Mouse (Mus musculus) hindbrain, embryonic 15.5 days (tissue): ENCODE data around the gene Srxn1. TPM values are rescaled to one million over a fixed set of nuclear protein-coding genes. Genes with fewer than 3 reads are reported as not detected.

Source experiments
- ATAC-seq: fragments of 200-750 bp; cut with Nextera tagmentation; 2 replicates; pipeline ENCODE4 v1.8.0; 2017; ENCODE audit warnings: low read depth, moderate number of reproducible peaks, moderate TSS enrichment; ENCODE audit not compliant: low FRiP score
- H3K27ac ChIP-seq: fragments of 300-500 bp; sonication (generic); replicated peaks from 2 replicates; pipeline ENCODE4 v1.5.1; 2015; ENCODE audit warnings: mild to moderate bottlenecking, inconsistent platforms
- H3K27me3 ChIP-seq: fragments of 300-500 bp; sonication (generic); 2 replicates; pipeline ENCODE4 v1.6.1; 2015; ENCODE audit warnings: control low read depth, inconsistent platforms
- H3K36me3 ChIP-seq: fragments of 300-500 bp; sonication (generic); 2 replicates; pipeline ENCODE4 v1.6.1; 2015; ENCODE audit warnings: control low read depth, inconsistent platforms
- H3K4me1 ChIP-seq: fragments of 300-500 bp; sonication (generic); replicated peaks from 2 replicates; pipeline ENCODE4 v1.6.1; 2015; ENCODE audit warnings: control low read depth, inconsistent platforms
- H3K4me2 ChIP-seq: fragments of 300-500 bp; sonication (generic); 2 replicates; pipeline ENCODE4 v1.6.1; 2015; ENCODE audit warnings: moderate library complexity, mild to moderate bottlenecking, inconsistent platforms
- H3K4me3 ChIP-seq: fragments of 300-500 bp; sonication (generic); 2 replicates; pipeline ENCODE4 v1.5.1; 2015; ENCODE audit warnings: mild to moderate bottlenecking, inconsistent platforms
- H3K9ac ChIP-seq: fragments of 300-500 bp; sonication (generic); 2 replicates; pipeline ENCODE4 v1.6.1; 2015; ENCODE audit warnings: inconsistent platforms
- H3K9me3 ChIP-seq: fragments of 300-500 bp; sonication (generic); 2 replicates; pipeline ENCODE4 v1.6.1; 2016; ENCODE audit warnings: control low read depth, inconsistent platforms
- WGBS: fragments of 180-500 bp; shearing (Covaris S2); methylation state at CpG from one replicate; pipeline ENCODE4 v1.1.7; 2015; 5-methylcytosine and 5-hydroxymethylcytosine counted together
- polyA plus RNA-seq: library from polyadenylated mRNA; unstranded; fragments of >200 nt; fragmentation: Nextera tagmentation; extraction: Ambion mirVana; gene quantifications from 2 replicates; pipeline ENCODE4 v1.2.1, GENCODE M21; 2015

The Srxn1 gene
- polyA plus RNA-seq, 1 experiment from 2014 or later: 24.7 TPM

GRCm38 (mm10) chr2:152106597-152106996 is 1.3 kb downstream of the Srxn1 start:
- no peak overlapping the region for H3K27ac ChIP-seq
- H3K4me2 ChIP-seq: peak overlapping the region; percentile 82
- 91% methylated on average over 10 of the region's 10 CpGs for WGBS
- H3K9me3 ChIP-seq: no peaks in the 10 kb centered on the region
- no peak overlapping the region for H3K9ac ChIP-seq
- H3K4me3 ChIP-seq: no peak overlapping the region
- peaks cover 25% of the 10 kb centered on the region for H3K4me1 ChIP-seq
- ATAC-seq: no peak
- 0 out of 2 replicates have a peak, but pooled peaks cover 3% of the 10 kb centered on the region for H3K36me3 ChIP-seq
- no peaks in the 10 kb centered on the region for H3K27me3 ChIP-seq

DNA sequence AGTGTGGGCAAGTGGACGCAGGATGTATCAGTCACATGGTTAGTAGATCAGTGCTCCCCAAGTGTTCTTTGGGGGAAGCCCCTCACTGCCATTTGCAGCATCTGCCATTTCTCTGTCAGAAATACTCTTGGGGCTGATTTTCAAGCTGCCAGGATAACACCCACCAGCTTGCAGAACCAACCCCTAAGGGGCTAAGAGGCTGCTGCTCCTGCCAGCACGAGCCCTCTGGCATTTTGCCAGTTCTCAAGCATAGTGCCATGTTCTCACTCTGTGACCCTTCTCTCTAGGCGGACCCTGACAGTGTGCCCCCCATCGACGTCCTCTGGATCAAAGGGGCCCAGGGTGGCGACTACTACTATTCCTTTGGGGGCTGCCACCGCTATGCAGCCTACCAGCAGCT is 3.4 kb downstream of the Srxn1 start:
- WGBS: 53% methylated on average over 7 of the region's 7 CpGs

DNA sequence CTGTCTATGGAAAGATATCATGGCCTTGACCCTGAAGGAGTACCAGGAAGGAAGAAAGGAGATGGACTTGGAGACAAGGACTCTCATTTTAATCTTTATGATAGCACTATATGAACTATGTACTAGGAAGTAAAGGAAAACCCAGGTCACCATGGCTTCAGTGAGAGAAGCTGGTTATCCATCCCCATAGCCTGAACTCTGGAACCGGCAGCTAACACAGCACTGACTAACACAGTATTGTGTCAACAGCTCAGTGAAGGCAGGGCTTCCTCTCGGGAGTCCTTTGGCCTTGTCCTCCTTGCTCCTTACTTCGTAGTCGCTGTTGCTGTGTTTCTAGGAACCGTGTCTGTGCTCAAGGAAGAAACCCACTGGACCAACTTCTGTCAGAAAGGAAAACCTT is 4.1 kb downstream of the Srxn1 start:
- ATAC-seq: no peak
- Histone ChIP-seq H3K4me3 (no peak overlapping the region), H3K9ac (no peak overlapping the region)

More for the DNA sequence above, 3.4 kb downstream of the Srxn1 start:
- Histone ChIP-seq H3K27ac (no peak overlapping the region), H3K4me1 (peaks cover 14% of the 10 kb centered on the region), H3K27me3 (no peaks in the 10 kb centered on the region), H3K4me3 (no peak overlapping the region), H3K9me3 (no peaks in the 10 kb centered on the region), H3K36me3 (0 out of 2 replicates have a peak, but pooled peaks cover 3% of the 10 kb centered on the region), H3K4me2 (no peak overlapping the region), H3K9ac (no peak overlapping the region)
- ATAC-seq: no peak

DNA sequence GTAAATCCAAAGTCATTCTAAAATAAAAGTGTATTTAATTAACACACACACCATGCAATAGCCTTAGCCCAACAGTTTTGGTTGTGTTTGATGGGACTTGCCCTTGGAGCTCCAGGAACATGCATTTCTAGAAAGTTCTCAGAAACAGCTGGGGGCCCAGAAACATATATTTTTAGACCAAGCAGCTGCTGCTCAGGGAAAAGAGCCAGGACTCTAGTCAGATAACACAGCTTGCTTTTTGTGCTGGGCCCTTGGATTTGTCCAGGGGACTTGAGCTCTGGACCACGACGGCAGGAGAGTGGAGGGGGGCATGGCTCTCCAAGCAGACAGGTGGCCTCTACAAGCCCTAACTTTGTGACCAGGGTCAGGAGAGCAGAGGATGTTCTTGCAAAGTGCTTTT is 6.0 kb downstream of the Srxn1 start:
- Histone ChIP-seq H3K4me3 (no peak overlapping the region), H3K4me2 (no peak overlapping the region), H3K9me3 (no peaks in the 10 kb centered on the region), H3K27me3 (no peaks in the 10 kb centered on the region), H3K4me1 (peaks cover 16% of the 10 kb centered on the region), H3K9ac (no peak overlapping the region), H3K36me3 (0 out of 2 replicates have a peak, but pooled peaks cover 3% of the 10 kb centered on the region), H3K27ac (no peak overlapping the region)
- ATAC-seq: no peak
- 61% methylated on average over 2 of the region's 2 CpGs for WGBS

More for the DNA sequence above, 4.1 kb downstream of the Srxn1 start:
- WGBS: 87% methylated on average over 5 of the region's 5 CpGs
- Histone ChIP-seq H3K27ac (no peak overlapping the region), H3K4me1 (peaks cover 18% of the 10 kb centered on the region), H3K27me3 (no peaks in the 10 kb centered on the region), H3K9me3 (no peaks in the 10 kb centered on the region), H3K4me2 (no peak overlapping the region), H3K36me3 (0 out of 2 replicates have a peak, but pooled peaks cover 3% of the 10 kb centered on the region)

- Histone ChIP-seq H3K9me3 (no peaks in the 10 kb centered on the region), H3K4me1 (peaks cover 11% of the 10 kb centered on the region), H3K4me2 (no peak overlapping the region), H3K27ac (no peak overlapping the region), H3K36me3 (0 out of 2 replicates have a peak, but pooled peaks cover 3% of the 10 kb centered on the region), H3K9ac (no peak overlapping the region), H3K4me3 (no peak overlapping the region), H3K27me3 (no peaks in the 10 kb centered on the region)
- 11% methylated on average over 7 of the region's 7 CpGs for WGBS
- peak; percentile 77 for ATAC-seq
Measured at GRCm38 (mm10) chr2:152111920-152112319, 6.6 kb downstream of the Srxn1 start.

GRCm38 (mm10) chr2:152112490-152112889 is 7.2 kb downstream of the Srxn1 start:
- Histone ChIP-seq H3K9me3 (no peaks in the 10 kb centered on the region), H3K4me2 (no peak overlapping the region), H3K36me3 (0 out of 2 replicates have a peak, but pooled peaks cover 3% of the 10 kb centered on the region), H3K27me3 (no peaks in the 10 kb centered on the region), H3K27ac (no peak overlapping the region), H3K4me3 (no peak overlapping the region), H3K4me1 (peaks cover 11% of the 10 kb centered on the region), H3K9ac (no peak overlapping the region)
- 86% methylated on average over 5 of the region's 5 CpGs for WGBS
- no peak for ATAC-seq

DNA sequence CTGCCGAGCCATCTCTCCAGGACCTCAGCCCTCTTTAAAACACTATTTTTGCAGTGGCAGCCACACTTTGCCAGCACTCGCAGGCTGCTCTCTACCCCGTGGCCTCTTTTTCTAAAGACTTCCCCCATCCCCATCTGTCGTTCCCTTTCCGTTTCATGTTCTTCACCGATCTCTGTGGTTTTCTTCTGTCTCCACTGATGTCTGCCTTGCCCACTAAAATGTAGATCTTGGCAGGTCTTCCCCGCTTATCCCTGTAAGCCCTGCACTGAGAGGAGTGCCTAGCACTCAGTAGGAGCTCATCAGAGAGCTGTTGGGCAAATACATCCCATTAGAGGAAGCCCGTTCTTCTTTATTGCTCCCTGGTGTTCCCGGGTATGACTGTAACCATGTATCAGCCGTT is 7.7 kb downstream of the Srxn1 start:
- Histone ChIP-seq H3K36me3 (0 out of 2 replicates have a peak, but pooled peaks cover 3% of the 10 kb centered on the region), H3K4me3 (no peak overlapping the region), H3K9me3 (no peaks in the 10 kb centered on the region), H3K27ac (no peak overlapping the region), H3K9ac (no peak overlapping the region), H3K4me2 (no peak overlapping the region), H3K27me3 (no peaks in the 10 kb centered on the region), H3K4me1 (peaks cover 11% of the 10 kb centered on the region)
- ATAC-seq: no peak
- 50% methylated on average over 10 of the region's 10 CpGs for WGBS

GRCm38 (mm10) chr2:152114057-152114975 is 9.0 kb downstream of the Srxn1 start:
- peak overlapping the region; percentile 63 for H3K4me2 ChIP-seq
- H3K9me3 ChIP-seq: no peaks in the 10 kb centered on the region
- 10% methylated on average over 36 of the region's 36 CpGs for WGBS
- H3K4me1 ChIP-seq: peaks cover 11% of the 10 kb centered on the region
- H3K36me3 ChIP-seq: 0 out of 2 replicates have a peak, but pooled peaks cover 3% of the 10 kb centered on the region
- H3K9ac ChIP-seq: peak overlapping the region; percentile 12
- H3K27ac ChIP-seq: no peak overlapping the region
- peak overlapping the region; percentile 29 for H3K4me3 ChIP-seq
- H3K27me3 ChIP-seq: no peaks in the 10 kb centered on the region
- peak; percentile 33; the same call in 1 of the 2 replicates for ATAC-seq

DNA sequence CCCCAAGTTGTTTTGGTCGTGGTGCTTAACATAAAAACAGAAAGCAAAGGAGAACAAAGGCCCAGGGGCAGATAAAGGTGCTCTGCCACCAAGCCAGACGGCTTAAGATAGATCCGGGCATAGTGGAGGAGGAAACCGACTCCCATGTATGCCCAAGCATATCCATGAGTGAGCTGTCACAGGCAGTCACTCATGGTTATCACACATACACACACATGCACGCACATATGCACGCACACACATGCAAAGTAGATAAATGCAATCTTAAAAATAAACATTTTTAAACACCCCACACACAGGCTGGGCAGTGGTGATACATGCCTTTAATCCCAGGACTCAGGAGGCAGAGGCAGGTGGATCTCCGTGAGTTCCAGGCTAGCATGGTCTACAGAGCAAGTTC is 12.4 kb downstream of the Srxn1 start:
- ATAC-seq: no peak
- 89% methylated on average over 7 of the region's 7 CpGs for WGBS
- Histone ChIP-seq H3K4me3 (no peak overlapping the region), H3K27me3 (no peaks in the 10 kb centered on the region), H3K9ac (no peak overlapping the region), H3K4me2 (no peak overlapping the region), H3K4me1 (peaks cover 11% of the 10 kb centered on the region), H3K36me3 (no peaks in the 10 kb centered on the region), H3K9me3 (no peaks in the 10 kb centered on the region), H3K27ac (no peak overlapping the region)

DNA sequence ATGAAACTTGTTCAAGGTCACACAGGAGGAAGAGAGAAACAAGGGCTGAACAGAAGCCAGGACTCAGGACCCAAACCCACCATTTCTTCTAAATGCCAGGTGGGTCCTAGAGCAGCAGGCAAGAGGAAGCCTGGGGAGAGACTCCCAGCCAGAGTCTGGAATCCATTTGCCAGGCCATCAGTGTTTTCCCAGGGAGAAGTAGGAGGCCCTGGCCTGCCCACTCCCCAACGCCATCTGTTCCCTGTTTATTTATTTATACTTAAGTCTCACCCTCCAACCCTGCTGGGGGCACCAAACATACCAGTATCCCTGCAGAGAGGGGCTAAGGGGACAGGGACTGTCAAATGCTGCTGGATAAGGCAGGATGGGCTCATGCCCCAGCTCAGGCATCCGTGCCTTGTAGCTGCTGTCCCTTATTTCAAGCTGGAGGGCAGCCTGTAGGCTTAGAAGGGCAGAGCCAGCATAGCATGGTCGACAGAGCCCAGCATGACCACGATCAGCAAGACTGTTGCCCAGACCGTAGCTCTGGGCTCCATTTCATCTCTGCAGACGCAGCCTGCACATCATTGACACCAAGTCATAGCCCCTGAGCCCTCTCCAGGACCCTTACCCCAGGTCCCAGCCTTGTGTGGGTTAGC is 14.0 kb downstream of the Srxn1 start:
- Histone ChIP-seq H3K27ac (no peak overlapping the region), H3K4me3 (no peak overlapping the region), H3K4me2 (no peak overlapping the region), H3K9ac (no peak overlapping the region), H3K36me3 (no peaks in the 10 kb centered on the region), H3K4me1 (peaks cover 7% of the 10 kb centered on the region), H3K9me3 (no peaks in the 10 kb centered on the region), H3K27me3 (no peaks in the 10 kb centered on the region)
- WGBS: 39% methylated on average over 6 of the region's 6 CpGs
- ATAC-seq: no peak

GRCm38 (mm10) chr2:152122896-152123295 is 17.6 kb downstream of the Srxn1 start:
- H3K9ac ChIP-seq: no peak overlapping the region
- no peaks in the 10 kb centered on the region for H3K9me3 ChIP-seq
- no peaks in the 10 kb centered on the region for H3K36me3 ChIP-seq
- ATAC-seq: no peak
- no peak overlapping the region for H3K4me2 ChIP-seq
- 80% methylated on average over 9 of the region's 9 CpGs for WGBS
- H3K27ac ChIP-seq: no peak overlapping the region
- no peaks in the 10 kb centered on the region for H3K4me1 ChIP-seq
- H3K27me3 ChIP-seq: no peaks in the 10 kb centered on the region
- H3K4me3 ChIP-seq: no peak overlapping the region

DNA sequence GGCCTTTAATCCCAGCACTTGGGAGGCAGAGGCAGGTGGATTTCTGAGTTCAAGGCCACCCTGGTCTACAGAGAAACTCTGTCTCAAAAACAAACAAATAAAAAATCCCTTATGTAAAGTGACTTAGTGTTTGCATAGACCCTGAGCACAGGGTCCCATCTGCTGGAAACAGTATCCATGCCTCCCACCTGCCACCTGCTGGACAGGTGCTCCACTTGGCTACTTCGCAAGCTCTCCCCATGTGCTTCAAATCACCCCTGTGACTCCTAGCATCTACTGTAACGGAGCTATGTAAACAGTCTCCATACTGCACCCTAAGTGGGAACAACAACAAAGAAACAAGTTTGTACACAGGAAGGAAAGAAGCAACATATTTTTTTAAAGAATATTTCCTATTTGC is 23.3 kb downstream of the Srxn1 start:
- Histone ChIP-seq H3K4me2 (no peak overlapping the region), H3K4me3 (no peak overlapping the region), H3K27ac (no peak overlapping the region), H3K36me3 (no peaks in the 10 kb centered on the region), H3K9ac (no peak overlapping the region), H3K4me1 (no peaks in the 10 kb centered on the region), H3K9me3 (no peaks in the 10 kb centered on the region), H3K27me3 (no peaks in the 10 kb centered on the region)
- ATAC-seq: no peak
- WGBS: 65% methylated on average over 2 of the region's 2 CpGs
